In the genomic region with DNA sequence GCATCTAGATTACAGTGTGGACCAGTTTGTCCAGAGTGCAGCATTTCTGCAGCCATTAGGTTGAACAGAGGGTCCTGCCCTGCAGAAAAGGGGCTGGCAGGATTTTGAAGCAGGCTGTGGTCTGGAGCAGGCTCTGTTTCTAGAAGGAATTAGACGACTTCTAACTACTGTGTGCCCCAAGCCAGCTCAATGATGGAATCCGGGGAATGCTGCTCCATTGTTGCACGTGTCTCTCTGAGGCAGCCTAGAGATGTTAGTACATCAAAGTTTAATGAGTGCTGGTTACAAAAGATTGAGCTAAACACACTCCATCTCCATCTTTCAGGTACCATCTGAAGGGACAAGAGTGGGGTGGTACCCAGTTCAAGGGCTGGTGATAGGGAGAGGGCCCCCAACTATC, we compare ENCODE assay signal across 19 mouse cellular contexts.
DNase-seq lines count a peak whose midpoint lies in the region; ATAC-seq and TF ChIP-seq lines count a peak whose summit lies in the region.
"Had no signal": no experiment of that assay in that cellular context is flagged by ENCODE, and none has a peak within 500 bp of the region (broad histone marks: within the 10 kb centered on the region; RNA-seq: fewer than 3 reads in every experiment).

No protein-coding gene starts in this region.

- 15% methylated on average over 3 of the region's 3 CpGs for WGBS in heart, embryonic 14.5 days
- 25% methylated on average over 3 of the region's 3 CpGs for WGBS in embryonic facial prominence, embryonic 12.5 days
- WGBS in stomach, postnatal 0 days, result 29% methylated on average over 3 of the region's 3 CpGs

- no peaks in the 10 kb centered on the region for H3K27me3 ChIP-seq in heart, embryonic 14.5 days (ENCODE audit: control insufficient read depth, insufficient read depth, low read length)
- no peaks in the 10 kb centered on the region for H3K27me3 ChIP-seq in embryonic facial prominence, embryonic 12.5 days
- no peaks in the 10 kb centered on the region for H3K27me3 ChIP-seq in stomach, postnatal 0 days (ENCODE audit: control insufficient read depth, insufficient read depth, low read length)
- H3K27me3 ChIP-seq: forebrain, embryonic 15.5 days; midbrain, embryonic 13.5 days had no signal

- no peak for ATAC-seq in heart, embryonic 14.5 days (ENCODE audit: insufficient number of reproducible peaks, insufficient read depth, low FRiP score, low read depth)
- no peak for ATAC-seq in embryonic facial prominence, embryonic 12.5 days (ENCODE audit: insufficient number of reproducible peaks, insufficient read depth, low FRiP score, low TSS enrichment)
- no peak for ATAC-seq in stomach, postnatal 0 days (ENCODE audit: low FRiP score, low TSS enrichment)
- ATAC-seq: forebrain, embryonic 15.5 days; liver, postnatal 0 days; midbrain, embryonic 13.5 days had no signal

- H3K4me3 ChIP-seq in heart, embryonic 14.5 days (ENCODE audit: control insufficient read depth in 1 of 2, insufficient read depth in 1 of 2, low read depth in 1 of 2, low read length in 2 of 2), result no peak overlapping the region
- no peak overlapping the region for H3K4me3 ChIP-seq in embryonic facial prominence, embryonic 12.5 days
- no peak overlapping the region for H3K4me3 ChIP-seq in stomach, postnatal 0 days (ENCODE audit: low read depth, low read length)
- H3K4me3 ChIP-seq: forebrain, embryonic 15.5 days; midbrain, embryonic 13.5 days had no signal

- H3K4me1 ChIP-seq in heart, embryonic 14.5 days (ENCODE audit: control insufficient read depth in 2 of 2, insufficient read depth in 2 of 2, low read length in 2 of 2), result peaks cover 26 to 44% of the 10 kb centered on the region in 2 experiments
- H3K4me1 ChIP-seq in embryonic facial prominence, embryonic 12.5 days, result peaks cover 53% of the 10 kb centered on the region
- peaks cover 12% of the 10 kb centered on the region for H3K4me1 ChIP-seq in stomach, postnatal 0 days (replicated peaks; ENCODE audit: control insufficient read depth, insufficient read depth)

- peak overlapping the region; percentile 15 to 71; a peak in 3 of 4 replicates for H3K27ac ChIP-seq in heart, embryonic 14.5 days (replicated peaks in 1 of 2; ENCODE audit: control insufficient read depth in 1 of 2, insufficient read depth in 1 of 2, low read depth in 2 of 2, low read length in 2 of 2)
- H3K27ac ChIP-seq in embryonic facial prominence, embryonic 12.5 days, result peak overlapping the region; percentile 65
- 0 out of 2 replicates have a peak overlapping the region, but pooled peaks have one; percentile 35 for H3K27ac ChIP-seq in stomach, postnatal 0 days (replicated peaks)
- H3K27ac ChIP-seq: forebrain, embryonic 15.5 days; hindbrain, embryonic 14.5 days; midbrain, embryonic 13.5 days had no signal

- TF ChIP-seq EP300 in stomach, postnatal 0 days (optimal IDR thresholded peaks at IDR 0.05), result no peak

- no peak overlapping the region for H3K9ac ChIP-seq in heart, embryonic 14.5 days (ENCODE audit: low read length)
- H3K9ac ChIP-seq in embryonic facial prominence, embryonic 12.5 days, result no peak overlapping the region
- H3K9ac ChIP-seq in stomach, postnatal 0 days (ENCODE audit: low read length), result no peak overlapping the region
- H3K9ac ChIP-seq: forebrain, embryonic 15.5 days; hindbrain, embryonic 14.5 days; liver, postnatal 0 days; midbrain, embryonic 13.5 days had no signal

- H3K4me2 ChIP-seq in heart, embryonic 14.5 days (ENCODE audit: low read length), result no peak overlapping the region
- no peak overlapping the region for H3K4me2 ChIP-seq in embryonic facial prominence, embryonic 12.5 days (replicated peaks)
- no peak overlapping the region for H3K4me2 ChIP-seq in stomach, postnatal 0 days (replicated peaks; ENCODE audit: low read depth)
- H3K4me2 ChIP-seq: forebrain, embryonic 15.5 days; hindbrain, embryonic 14.5 days; liver, embryonic 11.5 days; midbrain, embryonic 13.5 days had no signal

- no peak for DNase-seq in heart, adult 18-20 months
- DNase-seq in lung, postnatal 36 days, result peak; percentile 25
- no peak for DNase-seq in lung, adult 18-20 months
- DNase-seq in stomach, postnatal 0 days (ENCODE audit: low spot score), result no peak
- no peak for DNase-seq in spleen, postnatal 14 days (ENCODE audit: low spot score in 2 of 2)
- DNase-seq: adrenal gland, postnatal 36 days; cerebellum, adult 9-10 months; gastrocnemius, postnatal 14 days; heart, postnatal 10 days; kidney, adult 2 months; liver, postnatal 0 days; lung, postnatal 10 days; right cerebral cortex, postnatal 14 days had no signal

- H3K9me3 ChIP-seq in heart, embryonic 14.5 days (ENCODE audit: control insufficient read depth, low read length), result no peaks in the 10 kb centered on the region
- no peaks in the 10 kb centered on the region for H3K9me3 ChIP-seq in embryonic facial prominence, embryonic 12.5 days
- no peaks in the 10 kb centered on the region for H3K9me3 ChIP-seq in stomach, postnatal 0 days (ENCODE audit: control insufficient read depth, low read length)
- H3K9me3 ChIP-seq: forebrain, embryonic 15.5 days; midbrain, embryonic 13.5 days had no signal

- H3K36me3 ChIP-seq in heart, embryonic 14.5 days (ENCODE audit: control insufficient read depth, insufficient read depth, low read length), result no peaks in the 10 kb centered on the region
- no peaks in the 10 kb centered on the region for H3K36me3 ChIP-seq in embryonic facial prominence, embryonic 12.5 days
- no peaks in the 10 kb centered on the region for H3K36me3 ChIP-seq in stomach, postnatal 0 days (ENCODE audit: control insufficient read depth, insufficient read depth, low read length)
- H3K36me3 ChIP-seq: forebrain, embryonic 15.5 days; midbrain, embryonic 13.5 days had no signal

- no peak for TF ChIP-seq CTCF in stomach, postnatal 0 days (IDR thresholded peaks at IDR 0.05; ENCODE audit: low read depth)
